Mouse (Mus musculus) forebrain, embryonic 16.5 days (tissue): Measurements from ENCODE around the gene Fancl. TPM values are rescaled to one million over a fixed set of nuclear protein-coding genes. Genes with fewer than 3 reads are reported as not detected.

Experiments
- ATAC-seq: fragments of 200-750 bp; cut with Nextera tagmentation; 2 replicates; pipeline ENCODE4 v1.8.0; 2017; ENCODE audit warnings: mild to moderate bottlenecking, moderate library complexity
- H3K27ac ChIP-seq: fragments of 300-500 bp; sonication (generic); 2 replicates; pipeline ENCODE4 v1.5.1; 2014; ENCODE audit warnings: low read length, control low read depth
- H3K27me3 ChIP-seq: fragments of 300-500 bp; sonication (generic); replicated peaks from 2 replicates; pipeline ENCODE4 v1.6.1; 2014; ENCODE audit warnings: low read length; ENCODE audit not compliant: control insufficient read depth, insufficient read depth
- H3K36me3 ChIP-seq: fragments of 300-500 bp; sonication (generic); 2 replicates; pipeline ENCODE4 v1.6.1; 2014; ENCODE audit not compliant: control insufficient read depth, insufficient read depth
- H3K4me1 ChIP-seq: fragments of 300-500 bp; sonication (generic); replicated peaks from 2 replicates; pipeline ENCODE4 v1.6.1; 2014; ENCODE audit warnings: low read length; ENCODE audit not compliant: control insufficient read depth, insufficient read depth
- H3K4me2 ChIP-seq: fragments of 300-500 bp; sonication (generic); 2 replicates; pipeline ENCODE4 v1.6.1; 2014; ENCODE audit warnings: mild to moderate bottlenecking, low read length, control low read depth
- H3K4me3 ChIP-seq: fragments of 300-500 bp; sonication (generic); replicated peaks from 2 replicates; pipeline ENCODE4 v1.5.1; 2014; ENCODE audit warnings: mild to moderate bottlenecking, low read length, control low read depth
- H3K9ac ChIP-seq: fragments of 300-500 bp; sonication (generic); replicated peaks from 2 replicates; pipeline ENCODE4 v1.6.1; 2014; ENCODE audit warnings: low read depth, low read length, control low read depth
- H3K9me3 ChIP-seq: fragments of 300-500 bp; sonication (generic); 2 replicates; pipeline ENCODE4 v1.6.1; 2016; ENCODE audit warnings: low read length; ENCODE audit not compliant: control insufficient read depth
- WGBS: fragments of 180-500 bp; shearing (Covaris S2); extraction: QIAGEN DNeasy Blood & Tissue Kit; methylation state at CpG from one replicate; pipeline ENCODE4 v1.1.7; 2014; 5-methylcytosine and 5-hydroxymethylcytosine counted together
- polyA plus RNA-seq: library from polyadenylated mRNA; unstranded; fragments of >200 nt; fragmentation: Nextera tagmentation; extraction: Ambion mirVana; gene quantifications from 2 replicates; pipeline ENCODE4 v1.2.1, GENCODE M21; 2015

Fancl gene
- polyA plus RNA-seq, 1 experiment from 2014 or later, result 13.8 TPM

- Histone ChIP-seq H3K9ac (no peak overlapping the region), H3K4me1 (no peaks in the 10 kb centered on the region), H3K4me2 (no peak overlapping the region), H3K36me3 (no peaks in the 10 kb centered on the region), H3K27ac (no peak overlapping the region), H3K9me3 (no peaks in the 10 kb centered on the region), H3K27me3 (no peaks in the 10 kb centered on the region), H3K4me3 (no peak overlapping the region)
- 97% methylated on average over 3 of the region's 3 CpGs for WGBS
- ATAC-seq, result no peak
These were observed 27.0 kb downstream of the Fancl start for GRCm38 (mm10) chr11:26412972-26413371.

DNA sequence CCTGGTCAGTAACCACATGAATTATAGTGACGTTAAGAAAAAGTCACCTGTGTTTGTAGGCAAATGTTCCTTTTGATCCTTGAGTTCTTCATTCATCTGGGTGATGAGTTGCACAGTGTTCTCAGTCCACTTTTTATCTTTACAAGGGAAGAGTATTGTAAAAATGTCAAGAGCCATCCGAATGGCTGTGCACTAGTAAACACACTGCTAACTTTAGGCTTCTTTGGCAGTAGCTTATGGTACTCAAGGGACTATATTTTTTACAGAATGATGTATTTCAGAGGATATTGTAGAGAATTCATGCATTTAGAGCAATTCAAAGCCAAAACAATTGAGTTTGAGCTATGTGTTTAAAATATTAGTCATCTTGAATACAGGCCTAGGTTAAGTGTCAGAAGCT is 35.5 kb downstream of the Fancl start:
- WGBS, result 90% methylated on average over 2 of the region's 2 CpGs
- H3K9me3 ChIP-seq, result no peaks in the 10 kb centered on the region
- no peaks in the 10 kb centered on the region for H3K27me3 ChIP-seq
- ATAC-seq, result no peak
- no peak overlapping the region for H3K4me3 ChIP-seq
- no peaks in the 10 kb centered on the region for H3K4me1 ChIP-seq
- H3K27ac ChIP-seq, result no peak overlapping the region
- H3K4me2 ChIP-seq, result no peak overlapping the region
- no peaks in the 10 kb centered on the region for H3K36me3 ChIP-seq
- no peak overlapping the region for H3K9ac ChIP-seq

- no peak for ATAC-seq
- Histone ChIP-seq H3K9me3 (no peaks in the 10 kb centered on the region), H3K9ac (no peak overlapping the region), H3K27ac (no peak overlapping the region), H3K4me1 (peaks cover 9% of the 10 kb centered on the region), H3K4me3 (no peak overlapping the region), H3K27me3 (no peaks in the 10 kb centered on the region), H3K36me3 (no peaks in the 10 kb centered on the region), H3K4me2 (no peak overlapping the region)
These were observed 48.3 kb downstream of the Fancl start for GRCm38 (mm10) chr11:26434229-26434628.

DNA sequence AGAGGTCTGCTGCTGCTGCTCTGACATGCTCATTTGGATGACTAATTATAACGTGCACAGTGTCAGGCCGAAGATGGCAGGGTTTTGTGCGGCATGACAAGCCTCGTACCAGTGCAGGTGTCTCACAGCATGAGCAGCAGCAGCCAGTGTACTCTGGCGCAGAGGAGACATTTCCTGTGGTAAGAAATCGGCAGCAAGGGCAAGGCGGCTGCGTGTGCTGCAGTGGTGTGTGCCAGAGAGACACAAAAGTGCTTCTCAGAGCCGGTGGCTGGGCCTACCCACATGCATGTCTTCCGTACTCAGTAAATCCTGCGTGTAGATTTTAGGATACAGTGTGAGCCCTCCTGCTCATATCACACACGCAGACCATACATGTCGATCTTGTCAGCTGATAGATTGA is 51.9 kb downstream of the Fancl start:
- Histone ChIP-seq H3K4me2 (peak overlapping the region; percentile 29; the same call in 1 of the 2 replicates), H3K9me3 (no peaks in the 10 kb centered on the region), H3K4me3 (no peak overlapping the region), H3K4me1 (peaks cover 9% of the 10 kb centered on the region), H3K9ac (peak overlapping the region; percentile 37; the same call in 1 of the 2 replicates), H3K27me3 (no peaks in the 10 kb centered on the region), H3K27ac (peak overlapping the region; percentile 78), H3K36me3 (no peaks in the 10 kb centered on the region)
- peak; percentile 91 for ATAC-seq
- WGBS, result 48% methylated on average over 13 of the region's 13 CpGs

DNA sequence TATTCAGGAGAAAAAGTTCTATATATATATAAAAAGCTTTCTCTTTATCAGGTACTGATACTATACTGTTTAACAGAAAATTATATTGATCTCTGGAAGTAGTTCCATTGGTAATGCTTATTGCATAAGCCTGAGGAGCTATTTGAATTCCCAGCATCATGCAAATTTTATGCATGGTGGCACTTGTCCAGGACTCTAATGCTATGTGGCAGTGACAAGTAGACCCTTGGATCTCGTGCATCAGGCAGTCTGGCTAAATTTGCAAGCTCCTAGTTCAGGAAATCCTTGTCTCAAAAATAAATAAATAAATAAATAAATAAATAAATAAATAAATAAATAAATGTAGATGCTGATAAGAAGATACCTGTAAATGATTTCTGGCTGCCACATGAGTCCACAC is 55.2 kb downstream of the Fancl start:
- no peaks in the 10 kb centered on the region for H3K36me3 ChIP-seq
- H3K4me3 ChIP-seq, result no peak overlapping the region
- H3K9me3 ChIP-seq, result no peaks in the 10 kb centered on the region
- H3K9ac ChIP-seq, result no peak overlapping the region
- peaks cover 9% of the 10 kb centered on the region for H3K4me1 ChIP-seq
- 20% methylated on average over 1 of the region's 1 CpGs for WGBS
- no peak overlapping the region for H3K27ac ChIP-seq
- no peaks in the 10 kb centered on the region for H3K27me3 ChIP-seq
- ATAC-seq, result peak; percentile 41; the same call in 1 of the 2 replicates
- H3K4me2 ChIP-seq, result no peak overlapping the region

DNA sequence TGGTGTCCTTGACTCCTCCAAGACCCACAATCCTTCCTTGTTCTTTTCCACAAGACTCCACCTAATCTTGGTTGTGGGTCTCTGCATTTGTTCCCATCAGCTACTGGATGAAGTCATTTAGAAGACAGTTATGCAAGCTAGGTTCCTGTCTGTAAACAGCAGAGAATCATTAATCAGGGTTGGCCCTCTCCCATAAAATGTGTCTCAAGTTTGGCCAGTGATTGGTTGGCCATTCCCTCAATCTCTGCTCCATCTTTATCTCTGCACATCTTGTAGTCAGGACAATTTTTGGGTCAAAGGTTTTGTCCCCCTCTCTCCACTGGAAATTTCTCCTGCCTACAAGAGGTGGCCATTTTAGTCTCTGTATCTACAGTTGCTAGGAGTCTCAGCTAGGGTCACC is 58.4 kb downstream of the Fancl start:
- ATAC-seq, result no peak
- Histone ChIP-seq H3K4me2 (no peak overlapping the region), H3K9me3 (no peaks in the 10 kb centered on the region), H3K36me3 (no peaks in the 10 kb centered on the region), H3K4me1 (no peaks in the 10 kb centered on the region), H3K4me3 (no peak overlapping the region), H3K9ac (no peak overlapping the region), H3K27me3 (no peaks in the 10 kb centered on the region), H3K27ac (no peak overlapping the region)

DNA sequence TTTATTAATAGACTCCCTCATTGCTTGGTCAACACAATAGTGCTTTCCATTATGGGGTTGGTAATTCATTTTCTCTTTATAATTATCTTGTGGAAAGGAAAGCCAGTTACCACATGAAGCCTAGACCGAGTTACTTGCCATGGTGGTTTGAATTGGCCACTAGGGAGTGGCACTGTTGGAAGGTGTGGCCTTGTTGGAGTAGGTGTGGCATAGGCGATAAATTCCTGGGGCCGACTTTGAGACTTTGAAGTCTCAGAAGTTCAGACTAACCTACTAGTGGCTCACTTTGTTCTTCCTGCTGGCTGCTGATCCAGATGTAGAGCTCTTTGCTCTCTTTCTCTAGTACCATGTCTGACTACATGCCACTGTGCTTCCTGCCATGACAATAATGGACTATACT is 63.9 kb downstream of the Fancl start:
- no peaks in the 10 kb centered on the region for H3K36me3 ChIP-seq
- no peaks in the 10 kb centered on the region for H3K4me1 ChIP-seq
- H3K4me3 ChIP-seq, result no peak overlapping the region
- 87% methylated on average over 3 of the region's 3 CpGs for WGBS
- no peak for ATAC-seq
- no peak overlapping the region for H3K9ac ChIP-seq
- H3K9me3 ChIP-seq, result no peaks in the 10 kb centered on the region
- H3K27ac ChIP-seq, result no peak overlapping the region
- H3K27me3 ChIP-seq, result no peaks in the 10 kb centered on the region
- H3K4me2 ChIP-seq, result no peak overlapping the region

- Histone ChIP-seq H3K4me2 (no peak overlapping the region), H3K36me3 (no peaks in the 10 kb centered on the region), H3K4me3 (no peak overlapping the region), H3K9ac (no peak overlapping the region), H3K4me1 (no peaks in the 10 kb centered on the region), H3K27me3 (no peaks in the 10 kb centered on the region), H3K27ac (no peak overlapping the region), H3K9me3 (no peaks in the 10 kb centered on the region)
- WGBS, result 98% methylated on average over 1 of the region's 1 CpGs
- ATAC-seq, result no peak
These were observed 64.7 kb downstream of the Fancl start for GRCm38 (mm10) chr11:26450636-26451035.

GRCm38 (mm10) chr11:26451228-26451627 is 65.3 kb downstream of the Fancl start:
- Histone ChIP-seq H3K4me2 (no peak overlapping the region), H3K27me3 (no peaks in the 10 kb centered on the region), H3K9ac (no peak overlapping the region), H3K36me3 (no peaks in the 10 kb centered on the region), H3K9me3 (no peaks in the 10 kb centered on the region), H3K27ac (no peak overlapping the region), H3K4me1 (no peaks in the 10 kb centered on the region), H3K4me3 (no peak overlapping the region)
- ATAC-seq, result no peak
- WGBS, result 85% methylated on average over 2 of the region's 2 CpGs

- no peak overlapping the region for H3K9ac ChIP-seq
- H3K27me3 ChIP-seq, result no peaks in the 10 kb centered on the region
- no peaks in the 10 kb centered on the region for H3K4me1 ChIP-seq
- H3K4me2 ChIP-seq, result no peak overlapping the region
- H3K27ac ChIP-seq, result no peak overlapping the region
- no peak for ATAC-seq
- WGBS, result 90% methylated on average over 4 of the region's 4 CpGs
- H3K9me3 ChIP-seq, result no peaks in the 10 kb centered on the region
- H3K4me3 ChIP-seq, result no peak overlapping the region
- H3K36me3 ChIP-seq, result no peaks in the 10 kb centered on the region
These were observed 66.8 kb downstream of the Fancl start for GRCm38 (mm10) chr11:26452693-26453092.
